Mouse (Mus musculus): Measurements from ENCODE around the gene Rasd1.

Gene Rasd1

DNA sequence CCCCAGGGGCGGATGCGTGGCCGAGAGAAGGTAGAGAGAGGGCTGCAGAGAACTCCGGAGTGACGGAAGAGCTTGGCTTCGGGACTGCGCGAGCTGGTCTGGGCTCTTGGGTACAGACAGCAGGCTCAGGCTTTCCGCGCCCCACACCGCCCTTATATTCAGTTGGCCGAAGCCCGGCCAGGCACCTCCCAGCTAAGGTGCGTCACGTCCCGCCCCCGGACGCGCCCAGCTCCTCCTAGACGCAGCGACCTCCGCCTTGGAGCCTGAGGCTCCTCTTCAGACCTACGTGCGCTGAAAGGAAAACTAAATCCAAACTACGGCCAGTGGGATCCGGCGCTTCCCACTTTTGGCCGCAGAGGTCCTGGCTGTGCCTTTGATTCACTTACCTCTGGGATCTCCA, at the start of gene Rasd1:
Gene Rasd1, minus strand, starts transcription at position 127 of the 400 bp plus-strand sequence.
- peak; percentile 29 for DNase-seq (ENCODE audit: extremely low read depth, insufficient read length, low spot score)

DNA sequence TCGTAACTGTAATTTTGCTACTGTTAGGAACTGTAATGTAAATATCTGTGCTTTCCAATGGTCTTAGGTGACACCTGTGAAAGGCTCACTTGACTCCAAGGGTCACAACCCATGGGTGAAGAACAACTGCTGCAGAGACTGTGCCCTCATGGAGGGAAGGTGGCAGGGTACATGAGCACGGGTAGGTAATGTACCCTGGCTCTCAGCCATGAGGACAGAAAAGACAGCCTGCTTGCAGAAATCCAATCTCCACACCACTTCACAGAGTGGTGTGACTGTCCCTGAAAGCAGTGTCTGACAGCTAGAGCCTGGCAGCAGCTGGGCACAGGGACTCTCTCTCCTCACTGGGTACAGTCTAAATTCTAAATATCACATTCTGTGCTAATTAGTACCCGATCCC, 46.8 kb upstream of the Rasd1 start:
- DNase-seq (ENCODE audit: extremely low read depth, insufficient read length, low spot score): no peak

DNA sequence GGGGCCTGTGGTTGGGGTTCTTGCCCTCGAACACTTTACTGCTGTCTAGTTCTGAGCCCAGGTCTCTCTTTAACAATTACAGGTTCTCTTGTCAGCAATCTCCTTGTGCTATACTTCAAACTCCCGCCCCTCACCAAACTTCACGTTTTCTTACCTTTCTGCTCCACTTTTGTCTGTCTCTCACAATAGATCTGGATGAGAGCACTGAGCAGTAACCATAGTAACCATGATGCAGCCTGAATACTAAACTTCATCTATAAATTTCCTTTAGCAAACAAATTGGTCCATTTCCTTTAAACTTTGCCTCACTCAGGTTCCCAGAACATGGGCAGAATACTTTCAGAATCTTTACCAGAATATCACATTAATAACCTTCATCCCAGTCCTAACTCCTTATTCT, 44.7 kb upstream of the Rasd1 start:
- DNase-seq (ENCODE audit: extremely low read depth, insufficient read length, low spot score): no peak

DNA sequence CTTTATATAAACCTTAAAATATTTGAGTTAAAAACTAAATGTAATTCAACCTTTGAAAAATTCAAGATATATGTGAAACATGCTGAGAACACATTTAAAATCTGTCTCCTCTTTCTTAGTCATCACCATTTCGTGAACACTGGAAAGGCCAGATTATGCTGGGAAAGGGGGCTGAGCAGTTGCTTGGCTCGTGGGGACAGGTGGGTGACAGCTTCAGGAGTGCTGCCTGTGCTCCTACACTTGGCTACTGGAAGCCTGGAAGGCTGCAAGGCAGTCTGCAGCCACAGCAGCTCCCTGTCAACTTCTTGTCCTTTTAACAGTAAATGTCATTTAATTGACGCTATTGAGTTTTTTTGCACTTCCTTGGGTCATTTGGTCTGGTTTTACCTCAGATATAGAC, 41.1 kb upstream of the Rasd1 start:
- DNase-seq (ENCODE audit: extremely low read depth, insufficient read length, low spot score): no peak

DNA sequence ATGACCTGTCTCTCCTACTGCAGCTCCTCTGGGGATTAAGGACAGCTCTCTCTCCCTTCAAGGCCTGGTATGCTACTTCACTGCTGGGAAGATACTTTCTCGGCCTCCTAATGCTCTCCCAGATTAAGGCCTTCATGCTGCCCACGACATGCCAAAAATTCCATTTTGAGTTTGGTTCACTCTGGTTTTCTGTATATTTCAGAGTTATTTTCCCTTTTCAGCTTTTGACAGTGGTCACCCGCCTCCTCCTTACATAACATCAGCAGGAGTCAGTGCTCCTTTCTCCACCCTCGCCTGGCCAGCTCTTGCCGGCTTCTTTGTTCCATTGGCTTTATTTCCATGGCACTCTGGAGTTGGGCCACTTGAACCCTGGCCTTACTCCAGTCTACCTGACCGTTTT, 40.0 kb upstream of the Rasd1 start:
- DNase-seq (ENCODE audit: extremely low read depth, insufficient read length, low spot score): no peak

DNA sequence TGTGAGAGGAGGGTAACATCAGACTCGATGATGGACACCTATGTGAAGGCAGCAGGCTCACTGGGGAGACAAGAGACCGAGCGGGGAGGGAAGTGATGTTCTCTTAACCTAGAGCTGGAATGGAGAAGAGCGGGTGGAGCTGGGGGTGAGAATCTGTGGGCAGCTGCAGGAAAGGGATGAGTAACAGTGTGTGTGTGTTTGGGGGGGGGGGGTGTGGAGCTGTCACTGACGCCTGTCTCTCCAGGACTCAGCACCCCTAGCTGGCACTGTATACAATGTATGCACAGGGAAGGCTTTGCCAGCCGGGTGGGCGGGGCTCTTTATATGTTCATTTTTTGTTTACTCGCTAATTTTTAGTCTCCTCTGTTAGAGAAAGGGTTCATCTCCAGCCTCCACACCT, 39.1 kb upstream of the Rasd1 start:
- no peak for DNase-seq (ENCODE audit: extremely low read depth, insufficient read length, low spot score)

DNA sequence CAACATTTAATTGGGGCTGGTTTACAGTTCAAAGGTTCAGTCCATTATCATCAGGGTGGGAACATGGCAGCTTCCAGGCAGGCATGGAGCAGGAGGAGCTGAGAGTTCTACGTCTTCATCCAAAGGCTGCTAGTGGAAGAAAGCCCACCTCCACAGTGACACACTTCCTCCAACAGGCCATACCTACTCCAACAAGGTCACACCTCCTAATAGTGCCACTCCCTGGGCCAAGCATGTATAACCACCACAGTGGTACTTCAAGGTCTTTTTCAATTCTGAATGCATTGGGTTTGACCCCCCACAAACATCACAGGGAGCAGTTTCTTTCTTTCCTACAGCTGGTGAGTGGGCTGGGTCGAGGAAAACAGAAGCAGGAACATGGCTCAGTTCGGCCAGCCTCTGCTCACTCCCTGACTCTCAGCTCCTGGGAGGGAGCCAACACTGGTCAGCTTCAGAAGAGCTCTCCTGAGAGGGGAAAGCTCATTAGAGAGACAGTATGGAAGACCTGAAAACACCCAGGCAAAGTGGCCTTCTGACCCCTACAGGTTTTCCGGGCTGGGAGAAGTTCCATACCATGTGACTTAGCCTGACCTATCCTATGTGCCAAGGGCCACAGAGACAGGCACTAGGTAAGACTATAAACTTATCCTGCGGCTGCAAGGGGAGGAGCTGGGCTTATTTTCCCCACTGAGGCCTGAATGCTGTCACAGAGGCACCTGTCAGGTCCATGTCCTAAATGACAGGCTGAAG, 36.7 kb upstream of the Rasd1 start:
- no peak for DNase-seq (ENCODE audit: extremely low read depth, insufficient read length, low spot score)

DNA sequence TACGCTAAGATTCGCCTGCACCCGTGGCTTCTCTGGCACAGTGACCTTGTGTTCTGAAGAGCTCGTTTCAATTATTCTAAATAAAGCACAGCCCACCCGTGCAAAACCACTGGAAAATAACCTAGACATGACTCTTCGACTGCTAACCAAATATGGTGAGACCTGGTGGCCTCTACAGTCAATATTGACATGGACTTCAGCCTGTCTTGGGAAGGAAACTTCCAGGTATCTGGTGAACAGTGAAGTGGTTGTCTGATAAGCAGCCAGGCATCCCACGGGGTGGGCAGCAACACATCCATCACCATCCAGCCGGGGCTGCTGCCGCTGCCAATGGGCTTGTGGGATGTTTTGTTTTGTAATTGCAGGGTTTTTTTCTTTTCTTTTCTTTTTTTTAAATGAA, 29.6 kb upstream of the Rasd1 start:
- no peak for DNase-seq (ENCODE audit: extremely low read depth, insufficient read length, low spot score)

DNA sequence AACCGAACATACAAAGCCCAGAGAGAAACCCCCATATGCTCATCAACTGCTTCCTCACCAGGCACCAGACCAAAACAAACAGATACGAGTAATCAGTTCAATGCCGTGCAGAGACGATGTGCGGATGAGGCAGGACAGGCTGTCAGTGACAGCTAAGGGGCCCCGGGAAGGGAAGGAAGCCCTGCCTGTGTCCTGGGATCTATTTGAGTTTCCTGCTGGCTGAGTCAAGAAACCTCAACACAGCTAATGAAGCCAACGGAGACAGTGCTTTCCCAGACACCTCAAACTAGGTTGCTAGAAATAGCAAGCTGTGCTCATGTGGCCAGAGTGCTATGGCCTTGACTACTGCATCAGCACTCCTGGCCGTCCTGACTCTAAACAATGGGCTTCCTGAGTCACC, 26.6 kb upstream of the Rasd1 start:
- no peak for DNase-seq (ENCODE audit: extremely low read depth, insufficient read length, low spot score)

DNA sequence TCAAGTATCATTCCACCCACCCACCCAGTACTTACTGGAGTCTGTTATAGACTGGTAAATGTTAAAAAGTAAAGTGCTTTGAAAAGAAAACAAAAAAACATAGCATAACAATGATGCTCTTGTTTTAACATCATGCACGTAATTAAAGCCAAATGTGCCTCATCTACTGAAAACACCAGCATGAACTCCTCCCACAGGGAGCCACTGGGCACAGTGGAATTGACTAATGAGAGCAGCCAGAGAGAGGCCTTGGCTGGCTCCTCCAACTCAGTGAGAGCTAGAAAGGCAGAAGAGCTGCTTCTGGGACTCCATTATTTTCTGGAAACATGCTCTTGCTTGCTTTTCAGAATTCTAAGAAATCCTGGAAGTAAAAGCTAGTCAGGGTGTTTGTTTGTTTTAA, 24.7 kb upstream of the Rasd1 start:
- DNase-seq (ENCODE audit: extremely low read depth, insufficient read length, low spot score): no peak

DNA sequence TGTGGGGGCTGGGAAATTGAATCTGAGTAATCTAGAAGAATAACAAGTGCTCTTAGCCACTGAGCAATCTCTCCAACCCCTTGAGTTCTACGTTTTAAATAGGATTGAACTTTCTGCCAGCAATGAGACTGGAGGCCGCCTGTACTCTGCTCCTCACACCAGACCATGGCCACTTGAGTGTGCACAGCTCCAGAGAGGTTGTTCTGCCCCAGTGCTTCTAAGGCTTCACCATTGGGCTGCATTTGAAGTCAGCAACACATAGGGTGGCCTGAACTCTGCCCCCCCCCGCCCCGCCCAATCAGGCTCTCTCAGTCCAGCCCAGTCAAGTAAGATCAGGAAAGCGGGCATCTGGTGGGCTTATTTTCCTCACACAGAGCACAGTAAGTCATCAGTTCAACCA, 13.1 kb upstream of the Rasd1 start:
- no peak for DNase-seq (ENCODE audit: extremely low read depth, insufficient read length, low spot score)

DNA sequence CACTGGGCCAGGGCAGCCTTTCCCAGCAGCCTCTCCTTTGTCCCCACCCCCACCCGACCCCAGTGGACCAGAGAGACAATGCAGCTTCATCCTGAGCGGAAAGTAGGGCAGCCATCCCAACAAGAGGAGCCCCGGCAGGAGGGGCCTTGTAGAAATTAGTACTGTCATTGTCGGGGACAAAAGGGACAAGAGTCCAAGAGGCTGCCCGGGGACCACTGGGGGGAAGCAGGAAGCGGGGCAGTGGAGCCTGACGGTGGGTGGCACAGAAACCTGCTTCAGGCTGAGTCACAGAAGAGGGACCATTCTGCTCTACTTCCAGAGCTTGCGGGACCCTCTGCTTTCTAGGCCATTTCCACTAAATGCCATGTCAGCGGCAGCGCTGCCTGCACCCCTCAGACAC, 10.5 kb upstream of the Rasd1 start:
- no peak for DNase-seq (ENCODE audit: extremely low read depth, insufficient read length, low spot score)

DNA sequence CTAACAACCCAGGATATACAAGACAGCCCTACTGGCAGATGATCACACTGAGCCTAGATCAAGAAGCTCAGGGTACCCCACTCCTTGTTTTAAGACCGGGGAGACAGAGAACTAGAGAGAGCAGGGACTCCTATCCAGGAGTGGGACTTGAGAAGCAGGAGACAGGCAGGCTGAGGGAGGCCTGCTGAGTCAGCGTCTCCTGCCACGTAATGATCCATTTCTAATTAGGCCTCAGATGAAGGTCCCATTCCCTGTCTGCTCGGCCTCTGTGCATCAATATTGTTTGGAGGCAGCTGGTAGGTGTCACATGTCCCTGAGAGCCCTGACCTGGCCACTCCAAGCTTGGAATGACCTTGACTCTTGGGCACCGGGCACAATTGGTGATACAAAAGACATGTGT, 8.6 kb upstream of the Rasd1 start:
- no peak for DNase-seq (ENCODE audit: extremely low read depth, insufficient read length, low spot score)

DNA sequence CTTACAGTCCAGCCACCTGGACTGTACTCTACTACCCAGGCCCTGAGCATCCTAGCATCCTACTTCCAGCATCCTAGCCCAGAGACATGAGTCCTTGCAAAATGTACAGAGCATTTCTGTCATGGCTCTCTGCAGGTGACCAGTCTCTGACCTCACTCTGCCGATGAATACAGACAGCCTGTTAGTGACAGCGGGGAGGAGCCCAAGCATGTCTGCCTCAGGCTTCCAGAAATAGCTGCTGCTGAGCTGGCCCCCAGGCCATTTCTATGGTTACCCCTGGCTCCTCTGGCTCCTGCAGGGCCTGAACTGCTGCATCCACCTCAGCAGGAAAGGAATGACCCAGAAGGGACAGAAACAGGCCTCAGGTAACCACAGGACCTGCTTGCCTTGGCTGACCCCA, 6.9 kb upstream of the Rasd1 start:
- DNase-seq (ENCODE audit: extremely low read depth, insufficient read length, low spot score): no peak

DNA sequence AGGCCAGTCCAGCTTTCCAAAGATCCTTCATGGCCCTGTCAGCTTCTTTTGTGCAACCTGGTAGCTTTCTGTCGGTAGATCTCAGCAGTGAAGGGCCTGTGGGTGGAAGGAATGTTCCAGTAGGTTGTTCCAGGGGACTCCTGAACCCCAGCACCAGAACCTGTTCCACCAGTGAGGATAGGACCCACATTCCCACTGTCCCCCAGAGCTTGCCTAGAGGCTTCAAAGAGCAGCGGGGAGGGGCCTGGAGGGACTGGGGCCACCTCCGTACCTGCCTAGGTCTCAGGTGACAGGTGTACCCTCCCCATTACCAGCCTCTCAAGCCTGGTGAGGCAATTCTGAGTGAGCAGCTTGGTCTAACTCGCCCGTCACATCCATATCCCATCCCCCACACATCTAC, 6.0 kb upstream of the Rasd1 start:
- no peak for DNase-seq (ENCODE audit: extremely low read depth, insufficient read length, low spot score)

DNA sequence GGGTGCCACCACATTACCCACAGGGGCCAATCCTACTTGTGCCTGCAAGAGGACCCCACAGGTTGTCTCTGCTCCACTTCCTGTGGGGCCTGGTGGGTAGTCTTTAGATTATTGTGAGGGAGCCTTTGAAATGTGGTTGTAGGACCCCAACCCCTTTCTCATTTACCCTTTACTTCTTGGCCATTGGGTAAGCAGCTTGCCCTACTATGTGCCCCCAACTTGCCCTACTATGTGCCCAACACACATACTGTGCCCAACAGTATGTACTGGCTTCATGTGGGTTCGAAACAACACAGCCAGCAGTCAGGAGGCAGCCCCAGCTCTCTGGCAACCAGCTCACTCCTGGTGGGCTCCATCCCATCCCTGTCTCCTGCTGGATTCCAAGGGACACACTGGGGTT, 3.0 kb upstream of the Rasd1 start:
- DNase-seq (ENCODE audit: extremely low read depth, insufficient read length, low spot score): no peak

DNA sequence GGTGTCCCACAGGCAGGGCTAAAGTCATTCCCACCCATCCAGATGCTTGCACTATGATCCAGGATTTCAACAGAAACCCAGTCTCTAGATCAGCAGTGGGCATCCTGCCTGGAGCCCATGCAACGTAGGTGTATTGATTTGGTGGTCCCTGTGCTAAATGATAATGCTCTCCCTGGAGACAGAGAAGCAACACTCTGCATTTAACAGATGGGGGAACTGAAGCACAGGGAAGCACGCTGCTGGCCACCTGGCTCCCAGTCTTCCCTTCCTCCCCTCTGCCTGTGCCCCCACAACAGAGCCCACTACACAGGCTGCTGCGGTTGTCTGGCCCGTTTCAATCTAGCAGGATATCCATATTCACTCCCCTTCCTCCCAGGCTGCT, 1.3 kb upstream of the Rasd1 start:
- DNase-seq (ENCODE audit: extremely low read depth, insufficient read length, low spot score): no peak

DNA sequence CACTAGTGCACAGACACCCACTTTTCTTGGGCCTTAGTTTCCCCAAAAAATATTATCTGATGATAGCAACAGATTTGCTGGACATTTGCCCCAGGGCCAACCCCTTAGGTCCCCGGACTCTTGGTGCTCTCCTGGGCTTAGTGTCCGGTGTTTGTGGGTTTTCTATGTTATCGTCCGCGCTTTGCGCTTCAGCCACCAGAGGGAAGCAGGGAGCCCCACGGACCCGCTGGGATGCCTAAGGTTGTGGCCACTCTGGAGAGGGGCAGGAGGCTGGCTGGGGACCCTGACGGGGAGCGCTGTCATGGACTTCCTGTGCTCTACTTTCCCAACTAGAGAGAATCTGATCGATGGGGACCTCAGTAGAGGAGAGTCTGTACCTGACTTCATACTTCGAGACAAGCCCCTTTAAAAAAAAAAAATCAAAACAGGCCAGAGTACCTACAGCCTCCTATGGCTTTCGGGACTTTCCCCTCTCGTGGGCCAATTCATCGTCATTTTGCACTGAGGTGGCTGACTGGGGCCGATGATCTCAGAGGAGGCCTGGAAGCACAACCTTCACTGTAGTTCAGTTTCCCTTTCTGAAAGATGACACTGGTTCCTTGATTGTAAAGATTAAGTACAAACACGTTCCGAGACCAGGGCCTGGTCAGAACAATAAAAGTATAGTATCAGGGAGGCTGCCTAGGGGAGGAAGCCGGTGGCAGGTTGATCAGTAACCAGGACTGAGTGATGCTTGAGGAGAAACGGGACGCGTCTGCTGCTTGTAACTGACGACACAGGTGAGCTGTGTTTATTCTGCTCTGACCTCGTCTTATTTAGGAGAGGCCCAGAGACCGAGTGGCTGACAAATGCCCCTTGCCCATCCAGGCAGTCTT, 720 bp upstream of the Rasd1 start:
- peak; percentile 64 for DNase-seq (ENCODE audit: extremely low read depth, insufficient read length, low spot score)

DNA sequence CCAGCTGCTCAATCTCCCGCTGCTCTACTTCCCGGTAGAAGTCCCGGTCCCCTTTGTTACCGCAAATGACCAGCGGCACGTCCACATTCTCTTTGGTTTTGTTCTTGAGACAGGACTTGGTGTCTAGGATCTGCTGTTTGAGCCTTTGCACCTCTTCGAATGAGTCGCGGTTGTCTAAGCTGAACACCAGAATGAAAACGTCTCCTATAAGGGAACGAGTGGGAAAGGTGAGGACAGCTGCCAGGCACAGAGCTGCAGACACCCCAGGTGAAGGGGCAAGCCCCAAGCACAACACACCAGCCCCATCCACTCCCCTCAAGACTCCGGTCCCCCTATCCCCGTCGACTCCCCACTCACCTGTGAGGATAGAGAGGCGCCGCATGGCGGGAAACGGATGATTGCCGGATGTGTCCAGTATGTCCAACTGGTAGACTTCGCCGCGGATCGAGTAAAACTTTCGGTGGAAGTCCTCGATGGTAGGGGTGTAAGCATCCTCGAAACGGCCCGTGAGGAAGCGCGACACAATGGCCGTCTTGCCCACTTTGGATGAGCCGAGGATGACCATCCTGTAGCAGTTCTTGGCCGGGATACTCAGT, 483 bp downstream of the Rasd1 start:
- peak; percentile 23 for DNase-seq (ENCODE audit: extremely low read depth, insufficient read length, low spot score)

DNA sequence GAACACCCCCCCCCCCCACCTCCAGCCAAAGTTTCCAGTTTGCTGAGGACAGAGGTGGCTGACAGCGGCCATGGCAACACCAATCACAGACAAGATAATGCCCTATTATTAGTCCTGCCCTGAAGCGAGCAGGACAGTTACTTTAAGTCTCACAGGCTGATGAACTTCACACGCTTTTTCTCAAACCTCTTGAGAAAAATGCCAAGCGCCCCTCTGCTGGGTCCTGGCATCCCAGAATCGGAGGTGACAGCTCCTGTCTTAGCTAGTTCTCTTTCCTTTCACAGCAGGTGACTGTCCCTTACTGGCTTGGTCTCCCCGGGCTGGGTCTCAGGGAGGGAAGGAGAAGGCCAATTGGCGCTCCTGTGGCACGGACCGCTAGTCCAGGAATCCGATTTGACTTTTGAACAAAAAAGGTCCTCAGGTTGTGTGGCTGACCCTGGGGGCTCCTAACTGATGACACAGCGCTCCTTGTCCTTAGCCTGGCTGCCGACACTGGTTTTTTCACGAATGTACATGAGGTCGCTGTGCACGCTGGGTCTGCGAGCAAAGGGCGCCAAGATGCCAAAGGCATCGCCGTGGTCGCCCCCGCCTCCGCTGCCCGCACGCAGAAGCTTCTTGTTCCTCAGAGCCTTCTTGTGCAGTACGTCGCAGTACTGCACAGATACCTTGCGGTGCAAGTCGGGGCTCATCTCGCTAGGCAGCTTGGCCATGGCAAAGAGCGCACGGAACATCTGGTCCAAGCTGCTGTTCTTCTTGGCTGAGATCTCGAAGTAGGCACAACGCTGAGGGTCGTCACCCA, 1.2 kb downstream of the Rasd1 start:
- peak; percentile 31 for DNase-seq (ENCODE audit: extremely low read depth, insufficient read length, low spot score)

DNA sequence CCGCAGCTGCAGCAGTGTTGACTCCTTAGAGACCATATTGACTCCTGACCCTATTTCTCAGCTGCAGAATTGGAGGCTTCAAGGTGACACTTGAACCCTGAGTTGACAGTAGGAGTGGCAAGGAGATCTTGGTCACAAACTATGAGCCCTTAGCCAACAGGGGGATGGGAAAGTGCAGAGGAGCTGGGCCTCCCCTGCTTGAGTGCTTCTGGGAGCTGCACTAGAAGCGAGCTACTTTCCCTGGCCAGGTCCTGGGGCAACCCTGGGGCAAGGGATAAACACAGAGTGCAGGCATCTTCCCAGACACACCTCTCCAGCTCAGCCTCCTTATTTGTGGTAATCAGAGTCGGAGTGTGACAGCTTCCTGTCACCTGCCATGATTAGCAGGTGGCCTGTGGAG, 2.2 kb downstream of the Rasd1 start:
- no peak for DNase-seq (ENCODE audit: extremely low read depth, insufficient read length, low spot score)
